Mouse (Mus musculus) embryo, embryonic 9.5 days (tissue): ENCODE measurements at regions not wholly inside any gene's neighbourhood (a gene's known extent, or its start where the extent isn't known, plus 50 kb on each side); places are given as distances from the start of the nearest gene placed in this dataset.

Source experiments
- DNase-seq: peaks from one replicate; pipeline ENCODE4 v3.0.0-alpha.2; 2017; ENCODE audit errors: extremely low spot score

- DNase-seq, result no peak
These were observed 80.6 kb upstream of the Slc7a11 start for GRCm38 (mm10) chr3:50524006-50524405.

GRCm38 (mm10) chr3:50507211-50507610 lies 63.8 kb upstream of the Slc7a11 start:
- no peak for DNase-seq
